Mouse (Mus musculus): ENCODE measurements around the gene Nkapd1. TPM values are rescaled to one million over a fixed set of nuclear protein-coding genes. Genes with fewer than 3 reads are reported as not detected.

Nkapd1 gene
- 17.5 and 20.4 TPM in 2 replicates for polyA plus RNA-seq (2015; fragmentation: Nextera tagmentation; extraction: Ambion mirVana)

- Histone ChIP-seq H3K4me3 (replicated peaks) (peak within 1 kb of the TSS; percentile 100), H3K4me2 (replicated peaks) (peak within 1 kb of the TSS; percentile 71), H3K9ac (peak within 1 kb of the TSS; percentile 98), H3K9me3 (no peaks in the 10 kb centered on the region), H3K4me1 (replicated peaks) (0 out of 2 replicates have a peak, but pooled peaks cover 2% of the 10 kb centered on the region), H3K36me3 (peaks cover 12% of the 10 kb centered on the region), H3K27me3 (replicated peaks) (no peaks in the 10 kb centered on the region), H3K27ac (peak within 1 kb of the TSS; percentile 96)
- under 1% methylated on average over 81 of the region's 81 CpGs for WGBS
- peak; percentile 96 for ATAC-seq
Measured at GRCm38 (mm10) chr9:50616766-50617603, at the start of gene Nkapd1, which contains the start of gene Pih1d2. Gene Nkapd1 (minus strand): TSS chr9:50617464. Gene Pih1d2 (plus strand): TSS chr9:50617321.

- 86% methylated on average over 6 of the region's 6 CpGs for WGBS
Measured at GRCm38 (mm10) chr9:50666442-50666841, 49.2 kb upstream of the Nkapd1 start.

GRCm38 (mm10) chr9:50664826-50665225 lies 47.6 kb upstream of the Nkapd1 start:
- 87% methylated on average over 5 of the region's 5 CpGs for WGBS
- H3K27me3 ChIP-seq (replicated peaks): no peaks in the 10 kb centered on the region
- no peaks in the 10 kb centered on the region for H3K9me3 ChIP-seq
- H3K9ac ChIP-seq: no peak overlapping the region
- ATAC-seq: no peak
- H3K4me1 ChIP-seq (replicated peaks): peaks cover 2% of the 10 kb centered on the region; the same call in 1 of the 2 replicates
- no peak overlapping the region for H3K4me3 ChIP-seq (replicated peaks)
- H3K4me2 ChIP-seq (replicated peaks): no peak overlapping the region
- no peak overlapping the region for H3K27ac ChIP-seq
- H3K36me3 ChIP-seq: no peaks in the 10 kb centered on the region

More at GRCm38 (mm10) chr9:50666442-50666841, 49.2 kb upstream of the Nkapd1 start:
- no peaks in the 10 kb centered on the region for H3K9me3 ChIP-seq
- no peak overlapping the region for H3K9ac ChIP-seq
- no peak overlapping the region for H3K4me3 ChIP-seq (replicated peaks)
- no peaks in the 10 kb centered on the region for H3K27me3 ChIP-seq (replicated peaks)
- H3K27ac ChIP-seq: no peak overlapping the region
- H3K4me1 ChIP-seq (replicated peaks): no peaks in the 10 kb centered on the region
- H3K4me2 ChIP-seq (replicated peaks): no peak overlapping the region
- ATAC-seq: no peak
- no peaks in the 10 kb centered on the region for H3K36me3 ChIP-seq

GRCm38 (mm10) chr9:50660431-50660830 lies 43.2 kb upstream of the Nkapd1 start:
- Histone ChIP-seq H3K9me3 (no peaks in the 10 kb centered on the region), H3K27ac (no peak overlapping the region), H3K9ac (no peak overlapping the region), H3K36me3 (no peaks in the 10 kb centered on the region; the same call in 1 of the 2 replicates), H3K4me1 (replicated peaks) (peaks cover 7% of the 10 kb centered on the region; the same call in 1 of the 2 replicates), H3K4me3 (replicated peaks) (peak overlapping the region; percentile 77), H3K27me3 (replicated peaks) (no peaks in the 10 kb centered on the region), H3K4me2 (replicated peaks) (peak overlapping the region; percentile 82)
- whole genome bisulfite sequencing: 25% methylated on average over 12 of the region's 12 CpGs
- ATAC-seq: peak; percentile 44; the same call in 1 of the 2 replicates

- Histone ChIP-seq H3K27me3 (replicated peaks) (no peaks in the 10 kb centered on the region), H3K4me1 (replicated peaks) (peaks cover 7% of the 10 kb centered on the region; the same call in 1 of the 2 replicates), H3K4me2 (replicated peaks) (peak within 1 kb of the TSS; percentile 82), H3K27ac (peak within 1 kb of the TSS; percentile 84), H3K4me3 (replicated peaks) (peak within 1 kb of the TSS; percentile 77), H3K9me3 (no peaks in the 10 kb centered on the region), H3K36me3 (no peaks in the 10 kb centered on the region; the same call in 1 of the 2 replicates), H3K9ac (peak within 1 kb of the TSS; percentile 86)
- under 1% methylated on average over 63 of the region's 63 CpGs for WGBS
- ATAC-seq: peak; percentile 94
Measured at GRCm38 (mm10) chr9:50659392-50660217, 42.3 kb upstream of the Nkapd1 start, which contains the start of gene Dlat. Gene Dlat (minus strand): TSS chr9:50659780.

GRCm38 (mm10) chr9:50658941-50659388 lies 41.7 kb upstream of the Nkapd1 start:
- Histone ChIP-seq H3K9me3 (no peaks in the 10 kb centered on the region), H3K4me2 (replicated peaks) (peak overlapping the region; percentile 82), H3K4me3 (replicated peaks) (peak overlapping the region; percentile 77), H3K27me3 (replicated peaks) (no peaks in the 10 kb centered on the region), H3K36me3 (no peaks in the 10 kb centered on the region; the same call in 1 of the 2 replicates), H3K4me1 (replicated peaks) (peaks cover 7% of the 10 kb centered on the region; the same call in 1 of the 2 replicates), H3K27ac (peak overlapping the region; percentile 84), H3K9ac (peak overlapping the region; percentile 86)
- WGBS: under 1% methylated on average over 28 of the region's 28 CpGs
- peak; percentile 72; the same call in 1 of the 2 replicates for ATAC-seq

- no peak for ATAC-seq
- Histone ChIP-seq H3K9me3 (no peaks in the 10 kb centered on the region), H3K27ac (no peak overlapping the region)
Measured at GRCm38 (mm10) chr9:50658391-50658790, 41.1 kb upstream of the Nkapd1 start.

GRCm38 (mm10) chr9:50650503-50650902 lies 33.2 kb upstream of the Nkapd1 start:
- Histone ChIP-seq H3K9me3 (no peaks in the 10 kb centered on the region), H3K4me3 (replicated peaks) (no peak overlapping the region), H3K36me3 (peaks cover 14% of the 10 kb centered on the region), H3K4me2 (replicated peaks) (no peak overlapping the region), H3K27me3 (replicated peaks) (no peaks in the 10 kb centered on the region), H3K4me1 (replicated peaks) (no peaks in the 10 kb centered on the region), H3K27ac (no peak overlapping the region), H3K9ac (no peak overlapping the region)
- ATAC-seq: no peak
- WGBS: 94% methylated on average over 10 of the region's 10 CpGs

More at GRCm38 (mm10) chr9:50658391-50658790, 41.1 kb upstream of the Nkapd1 start:
- Histone ChIP-seq H3K4me2 (replicated peaks) (peak overlapping the region; percentile 82), H3K36me3 (no peaks in the 10 kb centered on the region; the same call in 1 of the 2 replicates), H3K9ac (peak overlapping the region; percentile 86), H3K4me3 (replicated peaks) (peak overlapping the region; percentile 77), H3K4me1 (replicated peaks) (peaks cover 7% of the 10 kb centered on the region; the same call in 1 of the 2 replicates), H3K27me3 (replicated peaks) (no peaks in the 10 kb centered on the region)
- 18% methylated on average over 5 of the region's 5 CpGs for WGBS

- no peak for ATAC-seq
- H3K4me1 ChIP-seq (replicated peaks): no peaks in the 10 kb centered on the region
- no peaks in the 10 kb centered on the region for H3K27me3 ChIP-seq (replicated peaks)
- H3K9ac ChIP-seq: no peak overlapping the region
- 84% methylated on average over 10 of the region's 10 CpGs for WGBS
- H3K9me3 ChIP-seq: no peaks in the 10 kb centered on the region
- H3K36me3 ChIP-seq: peaks cover 19% of the 10 kb centered on the region
- no peak overlapping the region for H3K4me2 ChIP-seq (replicated peaks)
- no peak overlapping the region for H3K27ac ChIP-seq
- no peak overlapping the region for H3K4me3 ChIP-seq (replicated peaks)
Measured at GRCm38 (mm10) chr9:50646826-50647370, 29.6 kb upstream of the Nkapd1 start.

- no peaks in the 10 kb centered on the region for H3K27me3 ChIP-seq (replicated peaks)
- no peak overlapping the region for H3K4me3 ChIP-seq (replicated peaks)
- H3K4me1 ChIP-seq (replicated peaks): no peaks in the 10 kb centered on the region
- no peak overlapping the region for H3K27ac ChIP-seq
- peaks cover 14% of the 10 kb centered on the region for H3K36me3 ChIP-seq
- no peak overlapping the region for H3K9ac ChIP-seq
- H3K9me3 ChIP-seq: no peaks in the 10 kb centered on the region
- no peak overlapping the region for H3K4me2 ChIP-seq (replicated peaks)
- 93% methylated on average over 11 of the region's 11 CpGs for WGBS
- ATAC-seq: no peak
Measured at GRCm38 (mm10) chr9:50634270-50634669, 17.0 kb upstream of the Nkapd1 start.

GRCm38 (mm10) chr9:50633059-50633458 lies 15.8 kb upstream of the Nkapd1 start:
- no peak overlapping the region for H3K9ac ChIP-seq
- no peaks in the 10 kb centered on the region for H3K4me1 ChIP-seq (replicated peaks)
- H3K27me3 ChIP-seq (replicated peaks): no peaks in the 10 kb centered on the region
- peaks cover 14% of the 10 kb centered on the region for H3K36me3 ChIP-seq
- no peak overlapping the region for H3K4me2 ChIP-seq (replicated peaks)
- ATAC-seq: no peak
- no peak overlapping the region for H3K27ac ChIP-seq
- H3K4me3 ChIP-seq (replicated peaks): no peak overlapping the region
- 70% methylated on average over 2 of the region's 2 CpGs for WGBS
- H3K9me3 ChIP-seq: no peaks in the 10 kb centered on the region
